Mouse (Mus musculus): ENCODE results near the gene Zranb3. TPM values are rescaled to one million over a fixed set of nuclear protein-coding genes. Genes with fewer than 3 reads are reported as not detected.

Zranb3 gene
- polyA plus RNA-seq, 1 experiment from 2014 or later = 2.9 TPM

GRCm38 (mm10) chr1:127946615-127947249, 156.1 kb downstream of the Zranb3 start:
- H3K27ac ChIP-seq = no peak overlapping the region
- no peak overlapping the region for H3K4me3 ChIP-seq
- no peaks in the 10 kb centered on the region for H3K9me3 ChIP-seq
- no peaks in the 10 kb centered on the region for H3K4me1 ChIP-seq
- no peak overlapping the region for H3K9ac ChIP-seq
- H3K4me2 ChIP-seq = no peak overlapping the region
- peaks cover 20% of the 10 kb centered on the region; the same call in 1 of the 2 replicates for H3K36me3 ChIP-seq (replicated peaks)
- H3K27me3 ChIP-seq (replicated peaks) = no peaks in the 10 kb centered on the region
- no peak for ATAC-seq (replicated peaks)
- 93% methylated on average over 5 of the region's 5 CpGs for WGBS

- no peak for ATAC-seq (replicated peaks)
- 83% methylated on average over 3 of the region's 3 CpGs for WGBS
Observed at GRCm38 (mm10) chr1:127945696-127946575, 156.9 kb downstream of the Zranb3 start.

DNA sequence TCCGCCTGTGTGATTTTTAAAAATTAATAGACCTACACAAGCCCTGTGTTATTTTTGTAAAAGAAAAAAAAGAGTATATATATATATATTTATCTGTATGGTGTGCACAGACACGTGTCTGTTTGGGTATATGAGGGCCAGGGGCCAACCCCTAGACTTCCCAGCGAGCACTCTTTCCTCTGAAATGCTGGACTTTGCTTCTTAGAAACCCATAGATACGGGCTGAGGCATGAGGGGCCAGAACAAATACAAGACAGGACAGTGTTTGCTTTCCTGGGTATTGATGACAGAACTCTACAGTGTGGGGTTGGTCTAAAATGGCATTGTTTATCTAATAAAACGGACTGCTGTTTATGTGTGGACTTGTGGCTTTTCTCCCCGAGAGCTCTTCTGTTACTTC, 159.3 kb downstream of the Zranb3 start:
- Histone ChIP-seq H3K9me3 (no peaks in the 10 kb centered on the region), H3K27ac (no peak overlapping the region), H3K4me3 (no peak overlapping the region), H3K9ac (no peak overlapping the region), H3K36me3 (replicated peaks) (peaks cover 44% of the 10 kb centered on the region), H3K4me1 (no peaks in the 10 kb centered on the region), H3K27me3 (replicated peaks) (no peaks in the 10 kb centered on the region), H3K4me2 (no peak overlapping the region)
- WGBS = 87% methylated on average over 6 of the region's 6 CpGs
- ATAC-seq (replicated peaks) = no peak

More at GRCm38 (mm10) chr1:127945696-127946575, 156.9 kb downstream of the Zranb3 start:
- Histone ChIP-seq H3K4me1 (no peaks in the 10 kb centered on the region), H3K27ac (0 out of 2 replicates have a peak overlapping the region, but pooled peaks have one; percentile 3), H3K9ac (no peak overlapping the region), H3K9me3 (no peaks in the 10 kb centered on the region), H3K36me3 (replicated peaks) (peaks cover 25% of the 10 kb centered on the region; the same call in 1 of the 2 replicates), H3K4me2 (no peak overlapping the region), H3K27me3 (replicated peaks) (no peaks in the 10 kb centered on the region), H3K4me3 (no peak overlapping the region)

- ATAC-seq (replicated peaks) = no peak
Observed at GRCm38 (mm10) chr1:127942231-127942630, 160.6 kb downstream of the Zranb3 start.

GRCm38 (mm10) chr1:127937277-127937676, 165.6 kb downstream of the Zranb3 start:
- Histone ChIP-seq H3K9ac (no peak overlapping the region), H3K9me3 (no peaks in the 10 kb centered on the region), H3K27me3 (replicated peaks) (no peaks in the 10 kb centered on the region), H3K4me2 (no peak overlapping the region), H3K27ac (no peak overlapping the region), H3K4me3 (no peak overlapping the region), H3K36me3 (replicated peaks) (peaks cover 48% of the 10 kb centered on the region), H3K4me1 (no peaks in the 10 kb centered on the region)
- ATAC-seq (replicated peaks) = no peak
- WGBS = 79% methylated on average over 8 of the region's 8 CpGs

More at GRCm38 (mm10) chr1:127942231-127942630, 160.6 kb downstream of the Zranb3 start:
- no peaks in the 10 kb centered on the region for H3K27me3 ChIP-seq (replicated peaks)
- 98% methylated on average over 10 of the region's 10 CpGs for WGBS
- no peak overlapping the region for H3K4me2 ChIP-seq
- H3K27ac ChIP-seq = no peak overlapping the region
- H3K9me3 ChIP-seq = no peaks in the 10 kb centered on the region
- no peaks in the 10 kb centered on the region for H3K4me1 ChIP-seq
- H3K36me3 ChIP-seq (replicated peaks) = peaks cover 53% of the 10 kb centered on the region
- no peak overlapping the region for H3K4me3 ChIP-seq
- H3K9ac ChIP-seq = no peak overlapping the region

DNA sequence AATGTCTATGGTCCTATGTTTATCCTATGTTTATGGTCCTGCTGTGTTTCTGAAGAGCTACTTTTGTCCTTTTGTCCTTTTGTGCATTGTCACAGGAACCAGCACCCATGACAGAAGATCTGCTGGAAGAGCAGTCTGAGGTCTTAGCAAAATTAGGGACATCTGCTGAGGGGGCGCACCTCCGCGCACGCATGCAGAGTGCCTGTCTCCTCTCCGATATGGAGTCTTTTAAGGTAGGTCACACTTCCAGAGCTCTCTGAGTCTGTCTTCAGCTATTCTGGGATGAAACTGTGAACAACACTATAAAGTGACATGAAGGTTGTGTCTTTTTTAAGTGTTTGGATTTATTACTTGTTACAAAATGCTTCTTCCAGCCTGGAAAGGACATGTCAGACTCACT, 168.5 kb downstream of the Zranb3 start:
- Histone ChIP-seq H3K4me1 (no peaks in the 10 kb centered on the region), H3K27me3 (replicated peaks) (no peaks in the 10 kb centered on the region), H3K9me3 (no peaks in the 10 kb centered on the region), H3K4me3 (no peak overlapping the region), H3K27ac (no peak overlapping the region), H3K36me3 (replicated peaks) (peaks cover 38% of the 10 kb centered on the region), H3K9ac (no peak overlapping the region), H3K4me2 (no peak overlapping the region)
- ATAC-seq (replicated peaks) = no peak
- WGBS = 96% methylated on average over 5 of the region's 5 CpGs

DNA sequence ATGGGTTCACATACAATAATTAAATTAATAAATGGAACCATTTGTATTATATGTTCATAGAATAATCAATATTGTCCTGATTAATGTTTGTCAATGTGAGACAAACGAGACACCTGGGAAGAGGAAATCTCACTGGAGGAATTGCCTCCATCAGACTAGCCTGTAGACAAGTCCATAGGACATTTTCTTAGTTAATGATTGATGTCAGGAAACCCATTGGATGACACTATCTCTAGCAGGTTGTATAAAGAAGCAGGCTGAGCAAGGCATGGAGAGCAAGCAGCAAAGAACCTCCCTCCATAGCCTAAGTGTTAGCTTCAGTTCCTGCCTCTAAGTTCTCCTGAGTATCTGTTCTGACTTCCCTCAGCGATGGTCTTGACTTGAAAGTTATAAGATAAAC, 169.4 kb downstream of the Zranb3 start:
- H3K36me3 ChIP-seq (replicated peaks) = peaks cover 30% of the 10 kb centered on the region
- WGBS = 92% methylated on average over 2 of the region's 2 CpGs

GRCm38 (mm10) chr1:127915802-127916201, 187.0 kb downstream of the Zranb3 start:
- ATAC-seq (replicated peaks) = no peak

More for the DNA sequence above, 169.4 kb downstream of the Zranb3 start:
- Histone ChIP-seq H3K9ac (no peak overlapping the region), H3K27me3 (replicated peaks) (no peaks in the 10 kb centered on the region), H3K4me3 (no peak overlapping the region), H3K27ac (no peak overlapping the region), H3K4me2 (no peak overlapping the region), H3K4me1 (no peaks in the 10 kb centered on the region), H3K9me3 (no peaks in the 10 kb centered on the region)
- no peak for ATAC-seq (replicated peaks)

GRCm38 (mm10) chr1:127915316-127915715, 187.5 kb downstream of the Zranb3 start:
- Histone ChIP-seq H3K9ac (no peak overlapping the region), H3K36me3 (replicated peaks) (0 out of 2 replicates have a peak, but pooled peaks cover 7% of the 10 kb centered on the region), H3K9me3 (no peaks in the 10 kb centered on the region), H3K27me3 (replicated peaks) (no peaks in the 10 kb centered on the region), H3K4me2 (no peak overlapping the region), H3K4me3 (no peak overlapping the region), H3K27ac (no peak overlapping the region), H3K4me1 (no peaks in the 10 kb centered on the region)
- WGBS = 89% methylated on average over 6 of the region's 6 CpGs
- no peak for ATAC-seq (replicated peaks)

More at GRCm38 (mm10) chr1:127915802-127916201, 187.0 kb downstream of the Zranb3 start:
- 73% methylated on average over 1 of the region's 1 CpGs for WGBS
- Histone ChIP-seq H3K9me3 (no peaks in the 10 kb centered on the region), H3K27me3 (replicated peaks) (no peaks in the 10 kb centered on the region), H3K36me3 (replicated peaks) (0 out of 2 replicates have a peak, but pooled peaks cover 7% of the 10 kb centered on the region), H3K4me2 (no peak overlapping the region), H3K9ac (no peak overlapping the region), H3K4me1 (no peaks in the 10 kb centered on the region), H3K4me3 (no peak overlapping the region), H3K27ac (no peak overlapping the region)

DNA sequence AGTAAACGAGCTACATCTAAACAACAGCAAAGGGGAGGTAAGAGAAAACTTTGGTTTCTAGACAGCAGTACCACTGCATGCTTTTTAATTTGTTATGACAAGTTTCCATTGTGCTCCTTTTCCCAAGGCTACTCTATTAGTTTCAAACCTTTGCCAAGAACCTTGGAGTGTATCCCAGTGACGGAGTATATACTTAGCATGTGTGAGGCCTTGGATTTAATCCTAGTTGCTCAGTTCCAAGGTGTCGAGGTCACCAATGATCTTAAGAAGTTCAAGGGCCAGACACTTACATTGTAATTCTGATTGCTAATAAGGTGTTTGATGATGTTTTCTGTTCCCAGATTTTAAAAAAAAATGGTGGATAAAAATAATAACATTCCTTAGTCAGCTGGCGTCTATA, 189.7 kb downstream of the Zranb3 start:
- 0 out of 2 replicates have a peak, but pooled peaks cover 7% of the 10 kb centered on the region for H3K36me3 ChIP-seq (replicated peaks)
- no peaks in the 10 kb centered on the region for H3K27me3 ChIP-seq (replicated peaks)
- H3K9me3 ChIP-seq = no peaks in the 10 kb centered on the region
- H3K4me3 ChIP-seq = no peak overlapping the region
- ATAC-seq (replicated peaks) = no peak
- no peaks in the 10 kb centered on the region for H3K4me1 ChIP-seq
- no peak overlapping the region for H3K9ac ChIP-seq
- H3K4me2 ChIP-seq = no peak overlapping the region
- H3K27ac ChIP-seq = no peak overlapping the region
- 76% methylated on average over 4 of the region's 4 CpGs for WGBS

DNA sequence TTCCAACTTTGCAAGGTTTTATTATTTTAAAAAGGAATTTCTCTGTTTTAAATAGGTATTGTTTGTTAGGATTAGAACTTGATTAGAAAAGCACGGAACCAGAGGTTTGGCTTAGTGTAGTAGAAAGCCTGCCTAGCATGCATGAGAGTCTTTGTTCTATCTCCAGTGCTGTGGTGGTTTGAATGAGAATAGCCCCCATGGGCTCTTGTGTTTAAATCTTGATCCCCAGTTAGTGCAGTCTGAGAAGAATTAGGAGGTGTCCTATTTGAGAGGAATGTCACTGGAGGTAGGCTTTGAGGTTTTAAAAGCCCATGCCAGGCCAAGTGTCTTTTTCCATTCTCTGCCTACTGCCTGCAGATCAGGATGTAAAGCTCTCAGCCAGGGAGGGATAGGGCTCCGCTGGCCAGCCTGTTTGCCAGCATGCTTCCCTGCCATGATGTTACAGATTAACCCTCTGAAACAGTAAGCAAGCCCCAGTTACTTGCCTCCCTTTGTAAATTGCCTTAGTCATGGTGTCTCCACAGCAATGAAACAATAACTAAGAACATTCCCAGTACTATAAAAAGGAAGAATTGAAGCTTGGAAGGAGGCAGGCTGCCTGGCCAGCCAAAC, 198.0 kb downstream of the Zranb3 start:
- no peak overlapping the region for H3K9ac ChIP-seq
- no peak for ATAC-seq (replicated peaks)
- peaks cover 5% of the 10 kb centered on the region; the same call in 1 of the 2 replicates for H3K36me3 ChIP-seq (replicated peaks)
- no peak overlapping the region for H3K4me3 ChIP-seq
- H3K27me3 ChIP-seq (replicated peaks) = no peaks in the 10 kb centered on the region
- H3K4me1 ChIP-seq = 0 out of 2 replicates have a peak, but pooled peaks cover 4% of the 10 kb centered on the region
- no peak overlapping the region for H3K27ac ChIP-seq
- no peak overlapping the region for H3K4me2 ChIP-seq
- no peaks in the 10 kb centered on the region for H3K9me3 ChIP-seq
- WGBS = 10% methylated on average over 2 of the region's 2 CpGs
